Mouse (Mus musculus): ENCODE measurements around the gene Rgp1.

The Rgp1 gene

GRCm38 (mm10) chr4:43598650-43599380, 20.3 kb downstream of the Rgp1 start:
- DNase-seq = no peak

DNA sequence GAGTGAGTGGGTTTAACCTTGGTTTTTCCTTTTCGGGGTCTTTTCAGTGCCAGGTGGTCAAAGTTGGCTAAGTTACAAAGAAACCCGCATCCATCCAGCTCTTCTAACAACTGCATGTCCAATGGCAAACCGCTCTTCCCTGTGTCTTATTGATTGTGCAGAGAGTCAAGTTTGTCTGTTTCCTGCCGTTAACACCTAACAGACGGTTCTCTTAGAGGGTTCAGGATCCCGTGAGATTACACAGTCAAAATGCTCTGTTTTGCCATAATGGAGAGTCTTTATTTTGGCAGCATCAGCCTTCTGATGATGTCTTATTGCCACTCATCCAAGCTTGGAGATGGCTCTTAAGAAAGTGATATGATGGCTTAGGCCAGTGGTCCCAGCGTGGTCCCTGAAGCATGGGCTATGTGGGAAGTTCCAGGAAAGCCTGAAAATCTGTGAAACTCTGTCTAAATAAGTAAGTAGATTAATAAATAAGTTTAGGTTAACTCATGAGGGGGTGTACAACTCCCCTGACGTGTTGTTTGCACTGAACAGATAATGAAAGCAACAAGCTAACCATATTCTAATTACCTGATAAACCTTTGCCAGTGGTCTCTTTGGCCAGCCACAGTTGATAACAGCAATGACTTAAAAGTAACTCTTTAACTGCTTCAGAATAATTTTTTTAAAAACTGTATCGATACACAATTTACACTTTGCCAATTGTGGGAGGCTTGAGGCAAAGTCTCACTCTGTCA, 21.9 kb downstream of the Rgp1 start:
- DNase-seq = no peak

DNA sequence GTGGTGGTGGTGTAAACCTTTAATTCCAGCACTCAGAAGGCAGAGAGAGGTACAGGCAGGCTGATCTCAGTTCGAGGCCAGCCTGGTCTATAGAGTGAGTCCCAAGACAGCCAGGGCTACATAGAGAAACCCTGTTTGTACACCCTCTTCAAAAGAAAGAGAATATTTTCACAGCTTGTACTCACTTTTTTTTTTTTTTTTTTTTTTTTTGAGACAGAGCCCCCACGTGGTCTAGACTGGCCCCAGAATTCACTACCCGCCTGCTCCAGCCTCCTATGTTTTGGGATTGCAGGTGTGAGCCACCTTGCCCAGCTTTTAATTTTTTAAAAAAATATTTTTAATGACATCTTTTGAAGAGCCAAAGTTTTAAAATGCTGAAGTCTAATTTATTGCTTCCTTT, 25.6 kb downstream of the Rgp1 start:
- no peak for DNase-seq

DNA sequence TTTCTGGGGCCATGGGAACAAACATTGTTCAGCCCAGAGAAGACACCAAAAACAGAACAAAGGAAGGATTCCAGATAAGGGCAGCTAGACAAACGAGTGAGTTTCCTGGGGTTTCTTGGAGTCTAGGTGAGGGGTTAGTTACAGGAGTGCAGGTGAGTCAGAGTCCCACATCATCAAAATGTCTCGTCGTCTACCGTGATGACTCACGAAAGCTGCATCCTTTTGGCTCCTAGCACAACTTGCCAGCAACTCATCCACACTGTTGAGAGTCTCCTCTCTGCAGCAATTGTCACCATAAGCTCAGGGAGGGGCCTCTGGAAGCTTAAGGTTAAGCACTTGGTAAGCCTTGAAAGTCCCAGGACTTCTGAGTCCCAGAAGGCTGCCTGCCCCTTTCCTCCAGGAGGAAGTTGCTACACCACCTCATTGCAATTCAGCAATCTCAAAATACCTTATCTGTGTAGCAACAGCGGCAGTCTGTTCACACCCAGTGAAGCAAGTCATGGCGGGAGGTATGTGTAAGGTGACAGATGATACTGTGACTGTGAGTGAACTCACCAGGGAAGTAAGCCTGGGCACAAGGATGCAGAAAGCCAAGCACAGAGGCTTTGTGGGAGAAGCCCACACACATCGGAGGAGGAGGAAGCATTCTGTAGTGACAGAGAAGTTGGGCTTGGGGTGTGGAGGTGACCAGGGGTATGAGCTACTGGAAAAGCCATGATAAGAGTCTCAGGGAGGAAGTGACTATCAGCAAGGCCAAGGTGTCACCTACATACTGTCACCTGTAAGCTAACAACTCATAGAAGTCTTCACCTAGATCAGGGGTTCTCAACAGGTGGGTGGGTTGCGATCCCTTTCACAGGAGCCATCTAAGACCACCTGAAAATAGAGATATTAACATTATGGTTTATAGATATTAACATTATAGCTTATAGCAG, 26.5 kb downstream of the Rgp1 start:
- no peak for DNase-seq

DNA sequence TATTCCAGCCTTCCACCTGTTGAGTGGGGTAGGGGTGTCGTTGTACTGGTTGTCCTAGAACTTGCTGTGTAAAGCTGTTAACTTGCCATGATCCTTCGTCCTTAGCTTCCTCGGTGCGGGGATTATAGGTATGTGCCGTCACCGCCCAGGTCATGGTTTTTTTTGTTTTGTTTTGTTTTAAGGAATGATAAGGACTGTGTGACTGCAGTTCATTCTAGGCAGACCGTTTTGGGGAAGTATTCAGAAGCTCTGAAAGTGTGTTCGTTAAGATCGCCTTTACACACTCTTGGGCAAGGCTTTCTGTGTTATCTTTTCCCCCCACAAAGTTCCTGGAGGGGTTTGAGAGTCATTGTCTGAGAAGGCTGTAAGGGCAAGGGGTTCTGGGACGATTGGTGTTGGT, 34.0 kb downstream of the Rgp1 start:
- no peak for DNase-seq

DNA sequence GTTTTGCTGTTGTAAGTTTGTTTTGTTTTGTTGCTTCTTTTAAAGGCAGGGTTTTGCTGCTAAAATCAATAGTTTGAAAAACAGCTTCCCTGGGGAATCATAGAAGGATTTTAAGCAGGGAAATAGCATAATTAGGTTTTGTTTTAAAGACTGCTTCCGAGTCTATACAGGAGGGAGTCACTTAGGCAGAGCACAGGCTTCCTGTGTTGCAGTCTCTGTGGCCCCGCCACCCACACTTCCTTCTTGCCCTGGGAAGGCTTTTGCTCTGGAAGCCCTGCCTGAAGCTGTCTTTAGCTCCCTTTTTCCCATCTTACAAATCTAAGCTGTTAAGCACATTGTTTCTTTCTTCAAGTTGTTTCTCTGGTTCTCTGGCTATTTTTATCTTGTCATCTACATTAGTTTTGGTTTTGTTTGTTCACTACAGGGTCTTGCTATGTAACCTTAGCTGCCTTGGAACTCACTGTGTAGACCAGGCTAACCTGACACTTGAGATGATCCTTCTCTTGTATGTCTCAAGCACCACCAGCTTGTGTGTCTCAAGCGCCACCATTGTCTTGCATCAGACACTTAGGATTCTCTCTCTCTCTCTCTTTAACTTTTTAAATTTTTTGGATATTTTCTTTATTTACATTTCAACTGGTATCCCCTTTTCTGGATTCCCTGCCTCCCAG, 34.7 kb downstream of the Rgp1 start:
- no peak for DNase-seq

- DNase-seq = no peak
Measured at GRCm38 (mm10) chr4:43620146-43620778, 41.7 kb downstream of the Rgp1 start.

DNA sequence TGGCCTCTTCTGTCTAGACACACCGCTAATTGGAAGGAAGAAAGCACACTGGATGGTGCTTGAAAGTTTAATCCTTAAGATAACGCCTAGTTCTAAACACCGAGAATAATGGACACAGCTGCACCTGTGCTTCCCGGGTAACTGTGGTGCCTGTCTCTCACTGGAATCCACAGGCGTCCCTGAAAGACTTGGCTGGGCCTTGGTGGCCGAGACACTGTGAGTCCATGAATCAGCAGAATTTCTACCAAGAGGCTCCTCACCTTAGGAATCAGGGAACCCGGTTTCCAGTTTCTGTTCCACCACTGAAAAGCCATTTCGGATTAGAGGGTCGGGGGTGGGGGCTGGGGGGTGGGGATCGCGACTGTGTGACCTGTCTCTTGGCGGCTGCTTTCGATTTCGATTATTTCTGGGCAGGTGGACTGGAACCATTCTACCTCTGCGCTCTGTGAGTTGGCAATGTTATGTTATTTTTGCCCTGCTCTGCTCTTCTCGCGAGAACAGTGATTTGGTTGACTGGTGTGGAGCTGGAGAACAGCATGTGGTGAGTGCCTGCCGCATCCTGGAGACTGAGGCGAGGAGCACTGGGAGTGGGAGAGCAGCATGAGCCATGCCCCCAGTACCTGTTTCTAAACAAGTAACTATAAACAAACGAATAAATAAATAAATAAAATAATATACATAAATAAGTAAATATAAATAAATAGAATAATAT, 50.7 kb downstream of the Rgp1 start:
- DNase-seq = no peak

DNA sequence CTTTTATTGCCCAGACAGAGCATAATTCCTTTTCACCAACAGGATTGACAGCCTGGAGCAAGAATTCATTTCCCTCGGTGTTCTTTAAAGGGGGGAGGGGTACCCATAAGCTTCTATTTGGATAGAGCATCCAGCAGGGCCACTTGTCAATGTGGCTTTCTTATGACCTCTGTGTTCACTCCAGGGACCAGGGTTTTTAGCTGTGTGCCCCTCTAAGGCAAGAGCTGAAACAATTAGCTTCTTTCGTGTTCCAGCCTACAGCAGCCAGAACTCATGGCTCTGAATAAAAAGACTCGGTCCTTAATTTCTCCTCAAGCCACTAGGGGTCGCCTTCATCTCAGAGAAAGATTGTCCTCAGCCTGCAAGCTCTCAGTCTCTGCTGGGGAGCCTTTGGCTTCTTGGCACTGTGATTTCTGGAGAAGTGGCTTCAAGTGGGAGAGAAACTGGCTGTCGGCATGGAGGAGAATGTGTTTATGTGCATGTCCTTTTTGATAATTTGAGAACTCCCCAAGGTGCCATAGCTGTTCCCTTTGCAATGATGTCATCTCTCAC, 51.6 kb downstream of the Rgp1 start:
- DNase-seq = peak; percentile 41 to 53

DNA sequence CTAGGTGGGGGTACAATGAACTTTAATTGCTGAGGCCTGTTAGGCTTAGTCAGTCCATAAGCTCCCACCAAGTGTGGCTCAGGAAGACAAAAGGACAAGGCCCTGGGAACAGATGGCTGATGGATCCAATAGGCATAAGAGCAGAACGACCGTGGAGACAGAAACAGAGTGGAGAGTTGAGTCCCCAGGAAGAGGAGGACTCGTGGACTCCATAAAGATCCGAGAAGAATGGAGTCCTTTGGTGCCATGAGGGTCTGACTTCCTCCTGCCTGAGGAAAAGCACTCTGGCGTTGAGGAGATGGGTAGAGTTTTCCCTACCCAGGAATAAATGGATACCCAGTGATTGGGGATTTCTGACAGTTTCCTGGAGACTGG, 52.1 kb downstream of the Rgp1 start:
- no peak for DNase-seq

DNA sequence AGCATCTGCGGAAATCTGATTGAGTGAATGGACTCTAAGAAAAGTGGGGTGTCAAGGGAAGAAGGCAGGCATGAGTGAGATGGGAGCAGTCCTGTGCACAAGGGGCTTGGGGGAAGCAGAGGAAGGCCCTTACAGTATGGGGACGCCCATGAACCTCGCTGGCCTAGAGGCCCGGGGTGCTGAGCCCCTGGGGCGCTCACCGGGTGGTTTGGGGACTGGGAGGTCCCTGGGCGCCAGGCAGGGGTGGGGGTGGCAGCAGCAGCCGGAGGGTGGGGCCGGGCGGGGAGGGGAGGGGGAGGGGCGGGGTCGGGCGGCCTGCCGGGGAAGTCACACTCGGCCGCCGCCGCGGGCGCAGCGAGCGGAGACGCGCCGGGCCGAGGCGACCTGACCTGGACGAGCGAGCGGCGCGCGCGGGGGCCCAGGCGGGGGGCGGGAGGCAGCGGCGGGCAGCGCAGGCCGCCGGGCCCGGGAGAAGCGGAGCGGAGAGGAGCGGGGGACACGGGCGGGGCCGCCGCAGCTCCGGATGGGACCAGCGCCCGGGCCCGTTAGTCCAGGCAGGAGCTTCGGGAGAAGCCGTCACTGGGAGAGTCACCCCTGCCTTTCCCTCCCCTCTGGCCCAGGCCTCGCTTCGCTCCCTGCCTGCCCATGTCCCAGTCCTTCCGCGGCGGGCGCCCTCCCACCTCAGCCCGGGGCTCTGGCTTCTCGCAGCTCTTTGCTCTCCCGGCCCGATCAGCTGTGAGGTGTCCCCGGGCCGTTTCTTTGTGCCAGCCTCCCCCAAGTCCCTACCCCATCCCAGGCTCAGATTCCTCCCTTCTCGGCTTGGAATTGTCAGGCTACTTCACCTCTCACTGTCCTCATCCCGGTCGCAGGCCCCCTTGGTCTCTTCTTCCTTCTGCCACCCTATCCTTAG, 52.8 kb downstream of the Rgp1 start, which contains the start of gene Npr2:
Gene Npr2 (plus strand): TSS at position 890 of the 910 bp plus-strand sequence.
- DNase-seq = peak in 1 of 2 experiments; percentile 29

GRCm38 (mm10) chr4:43631956-43632920, 53.7 kb downstream of the Rgp1 start:
- no peak for DNase-seq

DNA sequence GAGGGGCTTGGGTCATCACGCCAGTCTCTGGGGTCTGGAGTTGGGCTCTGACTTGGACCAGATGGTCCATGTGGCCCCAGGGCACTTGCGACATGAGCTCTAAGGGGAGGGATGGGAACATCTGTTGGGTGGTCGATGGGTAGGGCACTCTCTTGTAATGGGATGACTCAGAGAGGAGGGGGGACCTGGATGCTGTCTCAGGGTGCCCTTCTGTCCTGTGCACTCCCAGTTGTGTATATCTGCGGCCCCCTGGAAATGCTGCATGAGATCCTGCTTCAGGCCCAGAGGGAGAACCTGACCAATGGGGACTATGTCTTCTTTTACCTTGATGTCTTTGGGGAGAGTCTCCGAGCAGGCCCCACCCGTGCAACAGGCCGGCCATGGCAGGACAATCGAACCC, 54.8 kb downstream of the Rgp1 start:
- DNase-seq = no peak

- DNase-seq = no peak
Measured at GRCm38 (mm10) chr4:43633736-43634135, 55.2 kb downstream of the Rgp1 start.

DNA sequence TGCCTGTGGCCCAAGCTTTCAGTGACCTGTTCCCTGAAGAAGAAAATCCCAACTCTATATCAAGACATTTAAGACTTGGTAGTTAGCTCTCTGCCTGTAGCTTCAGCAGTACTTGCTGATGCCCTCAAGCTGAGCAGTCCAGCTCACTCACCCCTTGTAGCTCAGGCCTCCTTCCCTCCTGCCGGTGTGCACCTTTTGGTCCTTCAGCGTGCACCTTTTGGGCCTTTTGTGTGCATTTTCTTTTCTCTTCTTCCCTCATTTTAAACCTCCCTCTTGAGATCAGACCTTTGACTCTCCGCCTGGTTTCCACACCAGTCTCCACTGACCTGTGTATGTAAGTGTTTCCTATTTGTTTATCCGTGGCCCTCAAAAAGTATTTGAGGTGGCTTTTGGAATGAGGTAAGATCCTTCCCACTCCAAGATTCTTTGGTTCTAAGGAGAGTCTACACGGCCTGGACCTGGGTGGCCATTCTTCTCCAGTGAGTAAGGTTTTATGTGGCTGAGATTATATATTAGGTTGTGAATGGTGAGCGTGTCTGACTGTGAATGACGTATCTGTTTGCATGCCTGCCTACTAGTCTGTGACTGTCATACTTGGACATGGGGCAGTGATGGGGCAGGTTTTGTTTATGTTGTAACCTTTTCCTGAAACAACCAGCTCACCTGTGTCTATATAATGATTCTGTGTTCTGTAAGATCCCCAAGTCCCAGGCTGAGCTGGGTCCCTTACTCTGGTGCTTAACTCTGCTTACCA, 56.3 kb downstream of the Rgp1 start:
- DNase-seq = no peak

GRCm38 (mm10) chr4:43636751-43637150, 58.2 kb downstream of the Rgp1 start:
- no peak for DNase-seq

Measured in thymus, postnatal 36 days (tissue).